Mouse (Mus musculus) spleen, embryonic (tissue): Measurements from ENCODE around the gene Frmd4a.

ENCODE experiments used
- CTCF ChIA-PET: fragments of 350-600 bp; sonication (Branson Sonifier 250); formaldehyde crosslinking; loops from one replicate; lab custom pipeline; 2022; lab: Charles Lee

Frmd4a gene

GRCm38 (mm10) chr2:4439909-4440308 lies 422.4 kb downstream of the Frmd4a start:
- CTCF ChIA-PET: no interaction called here

DNA sequence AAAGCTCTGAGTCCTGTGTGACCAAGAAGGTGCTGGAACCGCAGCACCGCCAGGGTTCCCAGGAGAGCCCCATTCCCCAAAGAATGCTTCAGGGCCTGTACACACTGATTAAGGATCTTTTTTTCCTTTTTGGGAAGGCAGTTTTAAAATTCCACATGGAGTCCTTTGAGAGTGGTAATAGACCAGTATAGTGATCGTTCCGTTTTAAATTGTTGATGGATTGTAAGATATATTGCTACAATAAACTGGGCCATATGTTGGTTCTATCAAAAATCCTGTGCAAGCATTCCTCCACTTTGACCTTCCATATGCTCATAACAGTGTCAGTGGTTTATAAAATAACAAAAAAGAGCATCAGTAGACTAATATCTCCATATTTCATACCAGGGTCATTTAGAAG lies 424.3 kb downstream of the Frmd4a start:
- CTCF ChIA-PET: interaction anchor here (0.6 kb wide), 1 partner anchor 12 kb away, joined by 3 read pairs; no protein-coding TSS in a partner anchor

DNA sequence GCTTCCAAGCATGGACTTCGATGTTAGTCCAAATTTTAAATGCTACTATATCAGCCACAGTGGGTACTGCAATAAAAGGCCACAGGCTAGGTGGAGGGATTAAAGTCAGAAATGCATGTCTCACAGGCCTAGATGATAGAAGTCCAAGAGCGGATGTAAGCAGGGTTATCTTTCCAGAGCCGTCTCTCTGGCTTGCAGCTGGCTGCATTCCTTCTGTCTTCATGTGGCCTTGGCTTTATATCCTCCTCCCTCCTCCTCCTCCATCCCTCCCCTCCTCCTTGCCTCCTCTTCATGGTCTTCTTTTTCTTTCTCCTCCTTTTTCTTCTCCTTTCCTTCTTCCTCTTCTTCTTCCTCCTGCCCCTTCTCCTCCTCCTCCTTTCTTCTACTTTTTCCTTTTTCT lies 427.2 kb downstream of the Frmd4a start:
- CTCF ChIA-PET: no interaction called here

DNA sequence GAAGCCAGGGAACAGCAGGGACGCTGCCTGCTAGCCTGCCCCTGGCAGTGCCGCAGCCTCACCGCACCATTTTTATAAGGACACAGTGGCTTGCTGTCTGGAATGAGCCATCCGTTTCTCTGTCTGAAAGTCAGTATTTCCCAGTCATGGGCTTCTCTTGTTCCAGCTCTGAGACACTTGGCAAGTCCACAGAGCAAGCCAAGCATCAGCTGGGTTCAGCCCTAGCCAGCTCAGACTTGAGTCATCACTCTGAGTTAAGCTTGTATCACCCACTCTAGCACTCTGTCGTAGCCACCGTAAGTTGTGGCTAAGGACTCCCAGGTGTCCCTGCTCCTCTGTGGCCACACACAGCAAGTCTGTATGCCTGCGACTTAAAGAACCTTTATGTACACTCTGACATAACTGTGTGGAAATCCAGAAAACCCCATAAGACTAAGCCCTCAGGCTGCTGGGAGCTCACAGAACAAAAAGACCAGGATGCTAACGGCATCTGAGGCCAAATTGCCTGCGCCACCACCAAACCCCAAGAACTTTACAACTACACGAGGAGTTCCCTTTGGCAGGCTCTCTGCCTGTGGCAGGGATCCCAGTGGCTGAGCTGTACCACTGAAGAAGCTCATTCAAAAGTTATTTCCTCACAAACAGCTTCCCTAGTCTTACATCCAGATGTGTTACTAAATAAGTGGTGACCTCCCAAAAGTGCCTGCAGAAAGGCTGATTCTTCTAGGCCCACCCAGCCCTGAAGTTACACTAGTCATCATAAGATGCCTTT lies 428.3 kb downstream of the Frmd4a start:
- CTCF ChIA-PET: no interaction called here

DNA sequence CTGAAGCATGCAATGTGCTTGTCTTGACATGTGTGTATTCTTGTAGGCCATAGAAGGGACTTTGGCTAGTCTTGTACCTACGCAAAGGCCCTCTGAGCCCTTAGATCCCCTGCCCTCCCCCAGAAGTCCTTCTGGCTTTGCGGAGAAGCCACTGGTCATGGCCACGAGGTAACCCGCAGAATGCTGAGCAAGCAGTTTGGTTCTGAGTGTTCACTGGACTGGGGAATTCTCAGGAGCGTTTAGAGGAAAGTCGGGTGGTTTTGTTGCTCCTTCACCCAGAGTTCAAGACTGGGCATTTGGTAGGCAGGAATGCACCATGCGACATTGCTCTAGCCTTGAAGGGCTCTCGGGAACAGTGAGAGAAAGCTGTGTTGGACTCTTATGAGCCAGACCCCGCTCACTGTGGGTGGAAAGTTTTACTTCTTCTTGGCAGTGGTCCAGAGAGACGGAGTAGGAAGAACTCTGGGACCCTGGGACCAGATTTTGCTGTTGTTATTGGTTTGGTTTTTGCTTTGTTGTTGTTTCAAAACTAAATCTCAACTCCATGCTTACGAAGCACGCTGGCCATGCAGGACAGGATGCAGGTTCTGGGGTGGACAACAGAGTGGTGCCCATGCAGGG lies 432.5 kb downstream of the Frmd4a start:
- CTCF ChIA-PET: no interaction called here

DNA sequence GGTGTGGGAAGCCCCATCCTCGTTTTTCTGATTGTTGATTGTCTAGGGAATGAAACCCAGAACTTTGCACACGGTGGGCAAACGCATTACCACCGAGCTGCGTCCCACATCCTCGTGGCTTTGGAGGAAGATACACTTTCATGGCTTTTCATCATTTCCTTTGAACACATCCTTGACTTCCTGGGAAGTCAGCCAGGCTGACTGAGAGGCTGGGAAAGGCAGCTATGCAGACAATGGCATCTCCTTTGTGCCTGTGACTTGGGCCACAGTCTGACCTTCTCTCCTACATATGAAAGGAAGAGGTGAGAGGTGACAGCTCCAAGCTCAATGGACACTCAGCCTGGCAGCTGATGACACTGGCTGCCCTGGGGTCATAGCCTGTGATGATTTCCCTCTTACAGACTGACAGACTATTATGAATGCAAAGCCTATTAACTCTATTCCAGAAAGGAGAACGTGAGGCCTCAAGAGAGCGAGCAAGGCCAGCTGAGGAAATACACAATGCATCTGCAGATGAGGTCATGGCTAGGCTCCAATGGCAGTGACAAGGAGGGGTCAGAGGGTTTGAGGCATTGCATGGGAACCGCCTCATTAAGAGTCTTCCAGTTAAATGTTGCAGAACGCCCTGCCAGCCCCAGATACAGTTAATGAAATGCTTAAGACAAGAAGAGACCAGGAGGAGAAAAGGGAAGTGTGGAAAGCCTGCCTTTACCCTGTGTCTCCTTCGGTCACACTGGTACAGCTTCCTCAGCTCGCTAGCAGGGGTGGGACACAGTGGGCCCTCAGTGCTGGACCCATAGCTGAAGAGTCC lies 435.3 kb downstream of the Frmd4a start:
- CTCF ChIA-PET: interaction anchor here (0.8 kb wide), 1 partner anchor 11 kb away, joined by 3 read pairs; no protein-coding TSS in a partner anchor

- CTCF ChIA-PET: no interaction called here
Measured at GRCm38 (mm10) chr2:4455097-4456025, 437.8 kb downstream of the Frmd4a start.

- CTCF ChIA-PET: no interaction called here
Measured at GRCm38 (mm10) chr2:4460897-4461296, 443.4 kb downstream of the Frmd4a start.

GRCm38 (mm10) chr2:4461514-4461913 lies 444.0 kb downstream of the Frmd4a start:
- CTCF ChIA-PET: no interaction called here

GRCm38 (mm10) chr2:4462480-4462879 lies 445.0 kb downstream of the Frmd4a start:
- CTCF ChIA-PET: interaction anchor here (0.7 kb wide), 1 partner anchor 138 kb away, joined by 3 read pairs; no protein-coding TSS in a partner anchor

GRCm38 (mm10) chr2:4466084-4466483 lies 448.6 kb downstream of the Frmd4a start:
- CTCF ChIA-PET: no interaction called here

- CTCF ChIA-PET: no interaction called here
Measured at GRCm38 (mm10) chr2:4467314-4467713, 449.8 kb downstream of the Frmd4a start.

- CTCF ChIA-PET: no interaction called here
Measured at GRCm38 (mm10) chr2:4472760-4473480, 455.4 kb downstream of the Frmd4a start.

- CTCF ChIA-PET: no interaction called here
Measured at GRCm38 (mm10) chr2:4473866-4474538, 456.5 kb downstream of the Frmd4a start.

- CTCF ChIA-PET: no interaction called here
Measured at GRCm38 (mm10) chr2:4474539-4474937, 457.0 kb downstream of the Frmd4a start.

- CTCF ChIA-PET: no interaction called here
Measured at GRCm38 (mm10) chr2:4475991-4476390, 458.5 kb downstream of the Frmd4a start.

- CTCF ChIA-PET: no interaction called here
Measured at GRCm38 (mm10) chr2:4476608-4477007, 459.1 kb downstream of the Frmd4a start.

DNA sequence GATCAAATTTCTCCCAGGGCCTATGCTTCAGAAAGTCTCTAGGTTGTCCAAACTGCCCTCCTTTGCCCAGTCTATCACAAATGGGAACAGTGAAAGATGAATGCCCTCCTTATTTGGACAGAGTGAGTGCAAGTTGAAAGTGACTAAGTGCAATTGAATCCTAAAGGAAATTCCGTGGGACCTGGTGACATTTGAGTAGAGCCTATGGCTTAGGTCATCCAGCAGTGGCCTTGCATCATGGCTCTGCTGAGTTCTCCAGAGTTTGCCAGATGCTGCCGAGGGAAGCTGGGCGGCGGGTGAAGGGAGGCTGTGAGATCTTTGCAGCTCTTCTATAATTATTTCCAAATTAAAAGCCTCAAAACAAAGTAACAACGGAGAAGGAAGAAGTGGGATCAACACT lies 459.8 kb downstream of the Frmd4a start:
- CTCF ChIA-PET: interaction anchor here (0.6 kb wide), 1 partner anchor 1320 kb away, joined by 4 read pairs; no protein-coding TSS in a partner anchor

DNA sequence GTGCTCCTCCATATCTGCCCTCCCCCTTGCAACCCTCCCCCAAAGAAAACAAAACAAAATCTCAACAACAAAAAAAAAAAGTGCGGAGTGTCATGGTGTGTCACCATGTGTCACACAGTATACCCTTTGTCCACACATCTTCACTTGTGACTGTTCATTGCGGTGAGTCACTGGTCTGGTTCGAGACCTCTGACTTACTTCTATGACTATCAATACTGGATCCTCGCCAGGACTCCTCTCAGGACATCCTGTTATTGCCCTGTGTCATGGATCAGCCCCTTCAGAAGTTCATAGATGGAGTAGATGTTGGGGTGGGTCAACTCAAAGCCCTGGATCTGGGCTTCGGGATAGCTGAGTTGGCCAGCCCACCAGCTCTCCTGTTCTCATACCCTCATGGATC lies 462.7 kb downstream of the Frmd4a start:
- CTCF ChIA-PET: no interaction called here

DNA sequence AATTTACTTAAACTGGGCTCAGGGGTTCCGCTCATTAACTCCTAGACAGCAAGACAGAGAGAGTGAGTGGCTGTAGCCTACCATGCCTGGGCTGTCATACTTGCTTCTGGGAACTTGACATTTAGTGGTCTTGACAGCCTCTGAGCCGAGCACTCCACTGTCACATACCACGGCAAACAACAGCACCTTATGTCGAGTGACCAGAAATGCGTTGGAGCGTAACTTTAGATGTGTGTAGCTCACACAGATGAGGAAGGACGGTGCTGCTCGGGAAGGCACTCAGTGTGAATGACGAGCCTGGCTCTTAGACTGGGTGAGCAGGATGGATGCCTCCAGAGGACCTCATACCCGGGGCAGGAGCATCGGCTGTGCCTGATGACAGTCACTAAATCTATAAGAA lies 463.6 kb downstream of the Frmd4a start:
- CTCF ChIA-PET: no interaction called here
